Mouse (Mus musculus): ENCODE data around the gene Pxk.

GRCm38 (mm10) chr14:8093427-8093826, 4.6 kb upstream of the Pxk start:
- TF ChIP-seq POLR2A (IDR thresholded peaks at IDR 0.05; ENCODE audit: borderline replicate concordance, insufficient read depth, low read length) (no peak), CTCF (IDR thresholded peaks at IDR 0.05; ENCODE audit: borderline replicate concordance, insufficient read depth, low read depth, low read length) (no peak)

All from cerebellum, adult 2 months (tissue).